Comparison of ENCODE assay signal across 12 mouse cellular contexts in genomic region chr6:54867411-54867745, GRCm38 (mm10). TPM values are rescaled to one million over a fixed set of nuclear protein-coding genes. Genes with fewer than 3 reads are reported as not detected.
A peak's percentile ranks its signal among the peaks of the same experiment; 100 is the strongest.
DNase-seq lines count a peak whose midpoint lies in the region; ATAC-seq and TF ChIP-seq lines count a peak whose summit lies in the region.
"Had no signal": no experiment of that assay in that cellular context is flagged by ENCODE, and none has a peak within 500 bp of the region (broad histone marks: within the 10 kb centered on the region; RNA-seq: fewer than 3 reads in every experiment).

No protein-coding gene starts in this region.

- H3K27me3 ChIP-seq in liver, postnatal 0 days (ENCODE audit: insufficient read depth, low read length) = no peaks in the 10 kb centered on the region
- H3K27me3 ChIP-seq in limb, embryonic 10.5 days (ENCODE audit: low read depth, poor library complexity, severe bottlenecking) = no peaks in the 10 kb centered on the region
- H3K27me3 ChIP-seq: midbrain, embryonic 15.5 days had no signal

- 0 out of 2 replicates have a peak, but pooled peaks cover 3% of the 10 kb centered on the region for H3K36me3 ChIP-seq in liver, postnatal 0 days (replicated peaks; ENCODE audit: insufficient read depth, low read length)
- peaks cover 6% of the 10 kb centered on the region; the same call in 1 of the 2 replicates for H3K36me3 ChIP-seq in limb, embryonic 10.5 days
- H3K36me3 ChIP-seq: midbrain, embryonic 15.5 days had no signal

- 48% methylated on average over 4 of the region's 4 CpGs for WGBS in liver, postnatal 0 days (ENCODE audit: insufficient replicate concordance)
- 53% methylated on average over 4 of the region's 4 CpGs for WGBS in limb, embryonic 10.5 days

- peak overlapping the region; percentile 19; the same call in 1 of the 2 replicates for H3K27ac ChIP-seq in liver, postnatal 0 days (ENCODE audit: low read depth)
- H3K27ac ChIP-seq in limb, embryonic 10.5 days = no peak overlapping the region
- H3K27ac ChIP-seq: hindbrain, embryonic 14.5 days; midbrain, embryonic 15.5 days had no signal

- peaks cover 3% of the 10 kb centered on the region; the same call in 1 of the 2 replicates for H3K4me1 ChIP-seq in liver, postnatal 0 days (ENCODE audit: insufficient read depth)
- H3K4me1 ChIP-seq in limb, embryonic 10.5 days = no peaks in the 10 kb centered on the region
- H3K4me1 ChIP-seq: midbrain, embryonic 15.5 days had no signal

- H3K9ac ChIP-seq in liver, postnatal 0 days (replicated peaks) = no peak overlapping the region
- H3K9ac ChIP-seq: hindbrain, embryonic 14.5 days; midbrain, embryonic 15.5 days had no signal

- no peak for TF ChIP-seq CTCF in liver, postnatal 0 days (IDR thresholded peaks at IDR 0.05; ENCODE audit: low read depth)

- no peak for ATAC-seq in liver, postnatal 0 days
- ATAC-seq in granulocyte monocyte progenitor cell, adult 5-6 weeks (replicated peaks; ENCODE audit: poor library complexity, severe bottlenecking) = peak; percentile 99
- ATAC-seq in neutrophil, adult 5-6 weeks (ENCODE audit: extremely low read depth, insufficient number of reproducible peaks, low FRiP score, poor library complexity, severe bottlenecking) = 0 out of 2 replicates have a peak, but pooled peaks have one; percentile 46
- ATAC-seq: midbrain, embryonic 15.5 days had no signal

- no peak overlapping the region for H3K4me3 ChIP-seq in liver, postnatal 0 days (ENCODE audit: low read depth, low read length)
- no peak overlapping the region for H3K4me3 ChIP-seq in limb, embryonic 10.5 days
- H3K4me3 ChIP-seq: midbrain, embryonic 15.5 days had no signal

- no peak for TF ChIP-seq EP300 in liver, postnatal 0 days (IDR thresholded peaks at IDR 0.05; ENCODE audit: low read depth)

- no peaks in the 10 kb centered on the region for H3K9me3 ChIP-seq in liver, postnatal 0 days (ENCODE audit: low read length)
- H3K9me3 ChIP-seq in limb, embryonic 10.5 days (replicated peaks) = no peaks in the 10 kb centered on the region
- H3K9me3 ChIP-seq: midbrain, embryonic 15.5 days had no signal

- H3K4me2 ChIP-seq in liver, postnatal 0 days (ENCODE audit: low read depth, low read length) = no peak overlapping the region
- H3K4me2 ChIP-seq: hindbrain, embryonic 14.5 days; midbrain, embryonic 15.5 days had no signal

- DNase-seq in liver, postnatal 0 days = no peak
- DNase-seq in liver = no peak
- DNase-seq in CD8-positive naive resting alpha-beta T cell, adult 2 months (ENCODE audit: low read depth in 2 of 2, low spot score in 2 of 2) = peak; percentile 32 to 54
- no peak for DNase-seq in adrenal gland, postnatal 4 days (ENCODE audit: low spot score in 2 of 2)
- DNase-seq in cerebellum, adult 9-11 months = no peak
- no peak for DNase-seq in limb, embryonic 10.5 days (ENCODE audit: low spot score)
- DNase-seq: cerebellum, postnatal 10 days; kidney, postnatal 25 days had no signal

RNA-seq across cellular contexts. Expression of gene Znrf2, which starts 50.7 kb away (rescaled TPM):
- 4.4 and 4.9 TPM in 2 replicates for polyA plus RNA-seq in liver, postnatal 0 days (2015; fragmentation: Nextera tagmentation; extraction: Ambion mirVana)
- 50.5 and 62.5 TPM in 2 replicates for total RNA-seq in granulocyte monocyte progenitor cell, adult 5-6 weeks (2014; fragmentation: Nextera tagmentation)
- 66.7 and 73.5 TPM in 2 replicates for total RNA-seq in granulocyte monocyte progenitor cell, adult 5-6 weeks (2017)
- 77.5 and 85.1 TPM in 2 replicates for total RNA-seq in neutrophil, adult 5-6 weeks (2017)
- total RNA-seq in adrenal gland, postnatal 4 days (2021) = 10 to 100 TPM; 34.0 to 34.4 TPM
- 2.0 and 2.3 TPM in 2 replicates for polyA plus RNA-seq in limb, embryonic 10.5 days (2016; fragmentation: Nextera tagmentation; extraction: Ambion mirVana)

Comparison
In these comparisons a context has a peak if more than half of its experiments do, and no peak if none do; other contexts are left out.
1. DNase-seq: peak in CD8-positive naive resting alpha-beta T cell, adult 2 months (2 of 2); none in liver, postnatal 0 days (single experiment), liver (single experiment), adrenal gland, postnatal 4 days (0 of 2), cerebellum, adult 9-11 months (single experiment) and limb, embryonic 10.5 days (single experiment).